Mouse (Mus musculus): ENCODE results near the gene Rfpl4.
"Not testable (repeated sequence)": the region's sequence is repeated elsewhere in the genome, so short reads cannot be mapped to it uniquely, and the experiment has no call there.

Rfpl4 gene

GRCm38 (mm10) chr7:5116850-5117249 is at the start of gene Rfpl4:
Rfpl4 (minus strand) TSS chr7:5116950.
- no peak for DNase-seq

GRCm38 (mm10) chr7:5149570-5149969 is 32.8 kb upstream of the Rfpl4 start, which contains the start of gene Vmn1r55:
Vmn1r55 (minus strand) TSS chr7:5149670.
- not testable (repeated sequence) for DNase-seq

DNA sequence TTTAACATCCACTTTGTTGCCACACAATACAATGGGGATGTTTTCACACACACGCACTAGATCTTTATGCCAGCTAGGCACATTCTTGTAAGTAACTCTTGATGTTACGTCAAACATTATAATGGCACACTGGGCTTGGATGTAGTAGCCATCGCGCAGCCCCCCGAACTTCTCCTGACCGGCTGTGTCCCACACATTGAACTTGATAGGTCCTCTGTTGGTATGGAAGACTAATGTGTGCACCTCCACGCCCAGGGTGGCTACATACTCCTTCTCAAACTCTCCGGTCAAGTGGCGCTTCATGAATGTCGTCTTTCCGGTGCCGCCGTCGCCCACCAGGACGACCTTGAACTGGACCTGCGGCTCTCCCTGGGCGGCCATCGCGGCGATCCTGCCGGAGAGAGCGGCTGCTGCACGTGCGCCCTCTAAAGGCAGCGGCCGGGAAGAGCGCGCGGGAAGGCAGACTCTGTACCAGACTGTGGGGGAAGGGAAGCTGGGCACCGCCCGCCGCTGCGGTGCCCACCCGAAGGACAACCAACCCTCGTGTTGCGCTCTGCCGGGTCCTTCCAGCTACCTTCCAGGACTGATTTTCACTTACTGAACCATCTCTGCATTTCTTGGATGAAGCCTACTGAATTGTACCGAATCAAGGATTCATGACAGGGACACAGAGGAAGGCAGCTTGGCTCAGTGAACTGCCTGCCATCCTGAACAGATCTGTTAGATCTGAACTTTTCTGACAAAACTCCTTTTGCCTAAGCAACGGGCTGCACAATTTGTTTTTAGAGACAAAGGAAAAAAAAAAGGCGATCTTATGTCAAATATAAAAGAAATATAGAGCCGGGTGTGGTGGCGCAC is 9.0 kb upstream of the Rfpl4 start, which contains the start of gene Rasl2-9:
TSS of gene Rasl2-9 (minus strand) at position 402 of the 858 bp plus-strand sequence.
- peak; percentile 85 to 89 for DNase-seq

GRCm38 (mm10) chr7:5125078-5125477 is 8.3 kb upstream of the Rfpl4 start:
- DNase-seq = no peak

GRCm38 (mm10) chr7:5112701-5113100 is 4.0 kb downstream of the Rfpl4 start:
- DNase-seq = no peak

GRCm38 (mm10) chr7:5109301-5109700 is 7.4 kb downstream of the Rfpl4 start:
- DNase-seq = no peak

DNA sequence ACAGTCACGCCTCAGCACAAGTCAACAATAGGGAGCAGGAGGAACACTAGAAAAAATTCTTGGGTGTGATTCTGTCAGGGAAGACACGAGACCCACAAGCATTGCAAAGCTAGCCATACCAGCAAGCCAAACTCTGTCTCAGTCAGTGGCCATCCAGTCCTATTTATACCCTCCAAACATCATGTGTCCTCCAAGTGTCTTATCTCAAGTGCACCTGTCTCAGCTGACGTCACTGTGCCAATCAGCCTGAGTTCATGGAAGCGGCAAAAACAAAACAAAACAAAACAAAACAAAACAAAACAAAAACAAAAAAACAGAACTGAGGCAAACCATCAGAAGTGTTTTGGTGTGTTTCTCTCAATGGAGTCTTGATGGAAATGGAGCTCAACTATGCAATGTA is 8.5 kb downstream of the Rfpl4 start:
- DNase-seq = no peak

- DNase-seq = no peak
Measured at GRCm38 (mm10) chr7:5102564-5102963, 14.2 kb downstream of the Rfpl4 start.

DNA sequence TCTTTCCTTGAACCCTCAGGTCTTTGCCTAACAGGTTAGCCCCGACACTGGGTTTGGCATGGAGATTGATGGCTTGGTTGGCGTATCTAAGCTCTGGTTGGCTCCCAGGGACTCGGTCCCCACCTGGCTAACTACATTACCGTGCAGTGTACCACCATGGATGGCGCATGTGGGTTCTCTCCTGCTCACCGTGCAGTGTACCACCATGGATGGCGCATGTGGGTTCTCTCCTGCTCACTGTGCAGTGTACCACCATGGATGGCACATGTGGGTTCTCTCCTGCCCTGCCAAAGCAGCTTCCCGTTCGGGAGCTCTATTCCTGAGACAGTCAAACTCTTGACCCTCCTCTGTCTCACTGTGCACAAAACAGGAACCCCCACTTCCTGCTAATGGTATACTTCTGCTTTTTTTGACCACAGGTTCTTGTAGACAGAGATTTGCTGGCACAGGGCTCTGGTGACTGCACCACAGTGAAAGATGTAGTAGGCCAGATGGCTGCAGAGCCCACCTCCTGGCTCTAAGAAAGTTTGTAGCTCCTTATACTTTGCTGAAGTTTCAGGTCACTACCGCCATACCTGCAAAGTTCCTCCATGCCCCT is 15.6 kb downstream of the Rfpl4 start:
- no peak for DNase-seq

DNA sequence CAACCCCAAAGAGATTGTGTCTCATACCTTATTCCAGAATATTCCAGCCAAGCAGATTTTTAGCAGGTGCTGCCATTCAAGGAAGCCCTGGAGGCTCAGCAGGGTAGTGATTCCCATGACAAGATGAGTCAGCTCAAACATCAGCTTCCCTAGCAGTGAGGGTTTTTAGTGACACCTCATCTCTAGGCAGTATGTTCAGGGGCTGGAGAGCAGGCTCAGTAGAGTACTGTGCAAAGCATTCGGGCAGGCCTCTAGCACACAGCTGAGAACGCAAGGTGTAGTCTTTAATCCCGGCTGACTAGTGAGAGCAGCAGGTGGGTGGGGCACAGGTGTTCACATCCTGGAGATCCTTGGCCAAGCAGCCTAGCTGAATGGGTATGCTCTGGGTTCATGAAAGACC is 17.0 kb downstream of the Rfpl4 start:
- DNase-seq = no peak

GRCm38 (mm10) chr7:5098769-5099168 is 18.0 kb downstream of the Rfpl4 start:
- DNase-seq = no peak

- DNase-seq = peak; percentile 28 to 38
Measured at GRCm38 (mm10) chr7:5092831-5093510, 23.8 kb downstream of the Rfpl4 start.

- no peak for DNase-seq
Measured at GRCm38 (mm10) chr7:5092381-5092780, 24.4 kb downstream of the Rfpl4 start.

GRCm38 (mm10) chr7:5091008-5091728 is 25.6 kb downstream of the Rfpl4 start:
- no peak for DNase-seq

GRCm38 (mm10) chr7:5089853-5090252 is 26.9 kb downstream of the Rfpl4 start:
- DNase-seq = no peak

DNA sequence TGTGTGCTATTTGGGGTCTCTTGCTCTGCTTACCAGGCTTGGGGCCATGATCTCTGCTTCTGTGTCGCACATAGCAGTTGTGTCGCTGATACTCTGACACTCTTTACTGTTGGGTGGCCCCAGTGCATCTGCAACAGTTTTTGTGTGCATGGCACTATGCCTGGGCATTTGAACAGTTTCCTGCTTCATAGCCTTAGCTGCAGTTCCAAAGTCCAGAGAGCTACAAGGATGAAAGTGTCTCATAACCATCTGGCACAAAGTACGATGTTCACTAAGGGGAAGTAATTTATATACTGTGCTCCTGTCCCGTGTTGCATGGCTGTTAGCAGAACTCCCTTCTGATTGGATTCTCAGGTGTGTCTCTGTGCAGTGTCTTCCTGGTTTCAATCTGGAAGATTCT is 28.9 kb downstream of the Rfpl4 start:
- no peak for DNase-seq

- peak; percentile 21 to 24 for DNase-seq
Measured at GRCm38 (mm10) chr7:5086921-5087440, 29.8 kb downstream of the Rfpl4 start.

DNA sequence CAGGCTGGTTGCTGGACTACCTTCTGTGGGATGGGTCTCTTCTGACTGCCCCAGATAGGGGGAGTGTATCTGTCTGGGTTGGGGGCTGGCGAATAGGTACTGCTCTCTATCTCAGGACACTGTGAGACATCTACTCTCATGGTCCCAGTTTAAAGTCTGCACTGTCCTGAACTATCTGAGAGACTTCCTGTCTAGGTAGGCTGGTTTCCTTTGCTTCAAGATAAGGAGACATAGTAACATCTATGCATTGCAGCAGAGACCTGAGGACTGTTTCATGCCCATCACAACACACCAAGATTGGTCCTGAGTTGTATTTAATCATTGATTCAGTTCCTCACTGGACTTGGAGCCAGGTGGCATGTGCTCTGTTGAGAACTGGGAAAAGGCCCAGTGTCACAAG is 31.2 kb downstream of the Rfpl4 start:
- DNase-seq = no peak

DNA sequence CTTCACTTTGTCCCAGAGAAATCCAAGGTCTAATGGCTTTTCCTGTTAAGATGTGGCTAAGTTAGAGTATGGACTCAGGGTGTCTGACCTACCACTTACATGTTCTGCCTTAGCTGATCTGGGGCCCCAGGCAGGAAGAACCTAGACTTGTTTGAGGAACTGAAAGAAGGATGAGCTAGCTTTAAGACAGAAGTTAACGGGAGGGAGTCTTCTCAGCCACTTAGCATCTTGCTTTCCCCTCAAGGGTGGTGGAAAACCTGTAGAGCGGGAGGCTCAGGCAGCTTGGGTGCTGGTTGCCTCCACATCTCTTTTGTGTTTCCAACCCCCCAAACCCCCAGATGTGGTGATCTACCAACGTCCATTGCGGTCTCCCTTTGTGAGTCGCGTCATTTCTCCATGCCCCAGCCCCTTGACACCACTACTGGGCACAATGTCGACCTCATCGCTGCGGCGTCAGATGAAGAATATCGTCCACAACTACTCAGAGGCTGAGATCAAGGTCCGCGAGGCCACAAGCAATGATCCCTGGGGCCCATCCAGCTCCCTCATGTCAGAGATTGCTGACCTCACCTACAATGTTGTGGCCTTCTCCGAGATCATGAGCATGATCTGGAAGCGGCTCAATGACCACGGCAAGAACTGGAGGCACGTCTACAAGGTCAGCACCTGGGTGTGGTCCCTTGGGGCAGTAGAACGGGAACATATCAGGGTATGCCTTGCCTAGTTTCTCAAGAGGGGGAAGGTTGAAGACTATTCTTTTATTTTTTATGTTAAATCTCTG is 33.2 kb downstream of the Rfpl4 start:
- no peak for DNase-seq

- DNase-seq = no peak
Measured at GRCm38 (mm10) chr7:5081939-5082338, 34.8 kb downstream of the Rfpl4 start.

GRCm38 (mm10) chr7:5081241-5081640 is 35.5 kb downstream of the Rfpl4 start:
- DNase-seq = no peak

- peak in 1 of 2 experiments; percentile 19 for DNase-seq
Measured at GRCm38 (mm10) chr7:5080815-5081214, 35.9 kb downstream of the Rfpl4 start.

All from kidney, postnatal 4 days (tissue).